Mouse (Mus musculus): ENCODE results near the gene Mdh1b. TPM values are rescaled to one million over a fixed set of nuclear protein-coding genes. Genes with fewer than 3 reads are reported as not detected.
A peak's percentile ranks its signal among the peaks of the same experiment; 100 is the strongest.

Gene Mdh1b
- polyA plus RNA-seq, 1 experiment from 2014 or later: not detected

- no peak for ATAC-seq
- Histone ChIP-seq H3K9ac (ENCODE audit: low read depth, low read length) (no peak overlapping the region), H3K27ac (ENCODE audit: low read length) (no peak overlapping the region), H3K9me3 (ENCODE audit: control insufficient read depth, low read length) (no peaks in the 10 kb centered on the region), H3K27me3 (replicated peaks; ENCODE audit: control insufficient read depth, insufficient read depth, low read length) (no peaks in the 10 kb centered on the region), H3K36me3 (ENCODE audit: control insufficient read depth, insufficient read depth, low read length) (no peaks in the 10 kb centered on the region), H3K4me1 (ENCODE audit: control insufficient read depth, insufficient read depth, low read length) (no peaks in the 10 kb centered on the region), H3K4me3 (ENCODE audit: low read length) (no peak overlapping the region), H3K4me2 (ENCODE audit: low read depth, low read length) (0 out of 2 replicates have a peak overlapping the region, but pooled peaks have one; percentile 30)
- 29% methylated on average over 13 of the region's 13 CpGs for WGBS
Observed at GRCm38 (mm10) chr1:63667949-63668851, 61.9 kb downstream of the Mdh1b start.

- no peak overlapping the region for H3K27ac ChIP-seq (ENCODE audit: low read length)
- no peak overlapping the region for H3K4me2 ChIP-seq (ENCODE audit: low read depth, low read length)
- H3K9ac ChIP-seq (ENCODE audit: low read depth, low read length): no peak overlapping the region
- 47% methylated on average over 9 of the region's 9 CpGs for WGBS
- no peaks in the 10 kb centered on the region for H3K4me1 ChIP-seq (ENCODE audit: control insufficient read depth, insufficient read depth, low read length)
- no peaks in the 10 kb centered on the region for H3K36me3 ChIP-seq (ENCODE audit: control insufficient read depth, insufficient read depth, low read length)
- ATAC-seq: no peak
- H3K4me3 ChIP-seq (ENCODE audit: low read length): no peak overlapping the region
- H3K27me3 ChIP-seq (replicated peaks; ENCODE audit: control insufficient read depth, insufficient read depth, low read length): no peaks in the 10 kb centered on the region
- no peaks in the 10 kb centered on the region for H3K9me3 ChIP-seq (ENCODE audit: control insufficient read depth, low read length)
Observed at GRCm38 (mm10) chr1:63667201-63667948, 62.7 kb downstream of the Mdh1b start.

- ATAC-seq: peak; percentile 62
- no peak overlapping the region for H3K4me2 ChIP-seq (ENCODE audit: low read depth, low read length)
- H3K36me3 ChIP-seq (ENCODE audit: control insufficient read depth, insufficient read depth, low read length): no peaks in the 10 kb centered on the region
- no peak overlapping the region for H3K4me3 ChIP-seq (ENCODE audit: low read length)
- H3K4me1 ChIP-seq (ENCODE audit: control insufficient read depth, insufficient read depth, low read length): no peaks in the 10 kb centered on the region
- no peaks in the 10 kb centered on the region for H3K27me3 ChIP-seq (replicated peaks; ENCODE audit: control insufficient read depth, insufficient read depth, low read length)
- no peak overlapping the region for H3K27ac ChIP-seq (ENCODE audit: low read length)
- WGBS: 75% methylated on average over 2 of the region's 2 CpGs
- H3K9ac ChIP-seq (ENCODE audit: low read depth, low read length): no peak overlapping the region
- H3K9me3 ChIP-seq (ENCODE audit: control insufficient read depth, low read length): no peaks in the 10 kb centered on the region
Observed at GRCm38 (mm10) chr1:63666089-63666488, 64.0 kb downstream of the Mdh1b start.

GRCm38 (mm10) chr1:63659591-63659990 is 70.5 kb downstream of the Mdh1b start:
- Histone ChIP-seq H3K4me3 (ENCODE audit: low read length) (no peak overlapping the region), H3K4me1 (ENCODE audit: control insufficient read depth, insufficient read depth, low read length) (no peaks in the 10 kb centered on the region), H3K4me2 (ENCODE audit: low read depth, low read length) (no peak overlapping the region), H3K27ac (ENCODE audit: low read length) (no peak overlapping the region), H3K27me3 (replicated peaks; ENCODE audit: control insufficient read depth, insufficient read depth, low read length) (no peaks in the 10 kb centered on the region), H3K9me3 (ENCODE audit: control insufficient read depth, low read length) (no peaks in the 10 kb centered on the region), H3K36me3 (ENCODE audit: control insufficient read depth, insufficient read depth, low read length) (no peaks in the 10 kb centered on the region), H3K9ac (ENCODE audit: low read depth, low read length) (no peak overlapping the region)
- ATAC-seq: peak; percentile 59; the same call in 1 of the 2 replicates
- 1% methylated on average over 7 of the region's 7 CpGs for WGBS

GRCm38 (mm10) chr1:63658016-63658415 is 72.1 kb downstream of the Mdh1b start:
- no peaks in the 10 kb centered on the region for H3K27me3 ChIP-seq (replicated peaks; ENCODE audit: control insufficient read depth, insufficient read depth, low read length)
- no peaks in the 10 kb centered on the region for H3K36me3 ChIP-seq (ENCODE audit: control insufficient read depth, insufficient read depth, low read length)
- no peaks in the 10 kb centered on the region for H3K9me3 ChIP-seq (ENCODE audit: control insufficient read depth, low read length)
- 7% methylated on average over 6 of the region's 6 CpGs for WGBS
- no peak overlapping the region for H3K4me2 ChIP-seq (ENCODE audit: low read depth, low read length)
- no peaks in the 10 kb centered on the region for H3K4me1 ChIP-seq (ENCODE audit: control insufficient read depth, insufficient read depth, low read length)
- H3K27ac ChIP-seq (ENCODE audit: low read length): no peak overlapping the region
- no peak overlapping the region for H3K4me3 ChIP-seq (ENCODE audit: low read length)
- no peak for ATAC-seq
- H3K9ac ChIP-seq (ENCODE audit: low read depth, low read length): no peak overlapping the region

Other genes starting within 250 kb of the Mdh1b start
- gene Gm39653, start 114.3 kb downstream of the Mdh1b start, polyA plus RNA-seq (2015; fragmentation: Nextera tagmentation; extraction: Ambion mirVana): not detected in 2 replicates
- not detected in 2 replicates for gene Dytn, start 43.4 kb downstream of the Mdh1b start, polyA plus RNA-seq (2015; fragmentation: Nextera tagmentation; extraction: Ambion mirVana)
- gene Fastkd2, start 296 bp upstream of the Mdh1b start, polyA plus RNA-seq (2015; fragmentation: Nextera tagmentation; extraction: Ambion mirVana): 66.6 and 71.7 TPM in 2 replicates
- 0.07 TPM in 1 of 2 replicates, not detected in the other for gene 4933402D24Rik, start 38.9 kb upstream of the Mdh1b start, polyA plus RNA-seq (2015; fragmentation: Nextera tagmentation; extraction: Ambion mirVana)

Data from intestine, embryonic 16.5 days (tissue).